Mouse (Mus musculus): Measurements from ENCODE around the gene Slc44a4.
"Not testable (repeated sequence)": the region's sequence is repeated elsewhere in the genome, so short reads cannot be mapped to it uniquely, and the experiment has no call there.

Slc44a4 gene

DNA sequence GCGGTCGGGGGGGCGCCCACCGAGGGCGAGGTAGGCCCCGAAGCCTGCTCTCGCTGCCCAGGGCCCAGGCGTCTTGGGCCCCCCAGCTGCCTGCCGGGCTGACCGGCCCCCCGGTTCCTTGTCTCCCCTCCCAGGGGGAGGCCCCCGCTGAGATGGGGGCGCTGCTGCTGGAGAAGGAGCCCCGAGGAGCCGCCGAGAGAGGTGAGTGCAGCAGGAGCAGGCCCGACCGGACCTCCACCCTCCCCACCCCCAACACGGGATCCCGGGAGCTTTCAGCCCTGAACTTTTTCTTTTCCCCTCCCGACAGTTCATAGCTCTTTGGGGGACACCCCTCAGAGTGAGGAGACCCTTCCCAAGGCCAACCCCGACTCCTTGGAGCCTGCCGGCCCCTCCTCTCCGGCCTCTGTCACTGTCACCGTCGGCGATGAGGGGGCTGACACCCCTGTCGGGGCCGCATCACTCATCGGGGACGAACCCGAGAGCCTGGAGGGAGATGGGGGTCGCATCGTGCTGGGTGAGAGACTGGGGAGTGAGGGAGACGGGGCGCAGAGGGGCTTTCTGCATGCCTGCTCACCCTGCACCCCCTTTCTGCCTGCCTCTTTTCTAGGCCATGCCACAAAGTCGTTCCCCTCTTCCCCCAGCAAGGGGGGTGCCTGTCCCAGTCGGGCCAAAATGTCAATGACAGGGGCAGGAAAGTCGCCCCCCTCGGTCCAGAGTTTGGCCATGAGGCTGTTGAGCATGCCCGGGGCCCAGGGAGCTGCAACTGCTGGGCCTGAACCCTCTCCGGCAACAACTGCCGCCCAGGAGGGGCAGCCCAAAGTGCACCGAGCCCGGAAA, 15.0 kb upstream of the Slc44a4 start:
- DNase-seq (ENCODE audit: low spot score in 2 of 2), result peak in 1 of 2 experiments; percentile 47

GRCm38 (mm10) chr17:34899890-34900243, 14.4 kb upstream of the Slc44a4 start:
- no peak for DNase-seq (ENCODE audit: low spot score in 2 of 2)

DNA sequence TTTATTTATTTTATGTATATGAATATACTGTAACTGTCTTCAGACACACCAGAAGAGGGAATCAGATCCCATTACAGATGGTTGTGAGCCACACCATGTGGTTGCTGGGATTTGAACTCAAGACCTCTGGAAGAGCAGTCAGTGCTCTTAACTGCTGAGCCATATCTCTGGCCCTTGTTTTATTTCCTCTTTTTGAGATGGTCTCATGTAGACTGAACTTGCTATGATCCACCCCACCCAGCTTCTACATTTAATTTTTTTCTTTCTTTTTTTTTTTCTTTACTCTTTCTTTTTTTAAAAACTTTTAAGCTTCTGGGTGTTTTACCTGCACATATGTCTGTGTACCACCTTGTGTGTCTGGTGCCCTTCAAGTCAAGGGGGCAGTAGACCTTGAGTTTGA, 13.4 kb upstream of the Slc44a4 start:
- not testable (repeated sequence) for DNase-seq (ENCODE audit: low spot score in 2 of 2)

- DNase-seq (ENCODE audit: low spot score in 2 of 2), result not testable (repeated sequence)
Measured at GRCm38 (mm10) chr17:34901948-34902347, 12.3 kb upstream of the Slc44a4 start.

DNA sequence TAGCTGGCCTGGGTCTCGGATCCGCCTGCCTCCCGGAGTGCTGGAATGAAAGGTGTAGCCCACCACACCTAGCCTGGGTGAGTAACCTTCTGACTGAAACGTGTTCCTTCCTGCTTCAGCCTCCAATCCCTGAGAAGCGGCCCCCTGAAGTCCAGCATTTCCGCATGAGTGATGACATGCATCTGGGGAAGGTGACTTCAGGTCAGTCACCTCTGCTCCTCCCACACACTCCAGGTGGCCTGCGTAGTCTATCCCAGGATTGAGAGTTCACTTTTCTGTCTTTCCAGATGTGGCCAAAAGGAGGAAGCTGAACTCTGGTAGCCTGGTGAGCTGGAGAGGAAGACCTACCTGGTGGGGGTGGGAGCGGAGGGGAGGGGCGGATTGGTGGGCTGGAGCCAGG, 11.4 kb upstream of the Slc44a4 start:
- no peak for DNase-seq (ENCODE audit: low spot score in 2 of 2)

DNA sequence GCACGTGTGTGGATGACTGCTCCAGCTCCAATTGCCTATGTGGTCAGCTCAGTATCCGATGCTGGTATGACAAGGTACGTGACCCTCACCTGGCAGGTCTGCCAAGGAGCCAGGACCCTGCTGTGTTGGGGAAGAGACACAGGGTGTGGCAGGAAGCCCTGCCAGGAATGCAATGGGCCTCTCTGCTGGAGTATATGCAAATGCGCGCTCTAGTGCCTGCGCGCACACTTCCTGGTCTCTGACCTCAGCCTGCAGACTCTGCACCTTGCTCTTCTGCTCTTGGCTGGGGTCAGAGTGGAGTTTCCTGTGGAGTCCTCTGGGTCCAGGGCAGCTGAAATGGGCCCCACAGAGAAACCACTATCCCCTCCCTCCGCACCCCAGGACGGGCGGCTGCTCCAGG, 3.3 kb upstream of the Slc44a4 start:
- no peak for DNase-seq (ENCODE audit: low spot score in 2 of 2)

- DNase-seq (ENCODE audit: low spot score in 2 of 2), result peak in 1 of 2 experiments; percentile 49
Measured at GRCm38 (mm10) chr17:34911945-34912351, 2.3 kb upstream of the Slc44a4 start.

GRCm38 (mm10) chr17:34915410-34915831, 1.2 kb downstream of the Slc44a4 start:
- no peak for DNase-seq (ENCODE audit: low spot score in 2 of 2)

DNA sequence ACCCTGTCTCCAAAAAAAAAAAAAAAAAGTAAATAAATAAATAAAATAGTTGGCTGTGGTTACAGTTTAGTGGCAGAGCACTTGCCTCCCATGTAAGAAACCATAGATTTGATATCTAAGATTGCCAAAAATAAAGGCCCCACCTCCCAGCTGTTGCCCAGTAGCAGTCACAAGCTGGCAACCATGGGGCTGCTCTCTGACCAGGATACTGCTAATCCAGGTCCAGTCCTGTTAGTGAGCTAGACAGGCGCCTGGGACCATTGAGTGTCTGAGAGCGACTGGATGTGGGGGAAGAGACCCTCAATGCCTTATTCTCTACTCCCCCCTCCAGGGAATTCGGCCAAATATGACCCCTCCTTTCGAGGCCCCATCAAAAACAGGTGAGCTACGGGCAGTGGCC, 2.0 kb downstream of the Slc44a4 start:
- no peak for DNase-seq (ENCODE audit: low spot score in 2 of 2)

GRCm38 (mm10) chr17:34917188-34917587, 2.9 kb downstream of the Slc44a4 start:
- DNase-seq (ENCODE audit: low spot score in 2 of 2), result no peak

DNA sequence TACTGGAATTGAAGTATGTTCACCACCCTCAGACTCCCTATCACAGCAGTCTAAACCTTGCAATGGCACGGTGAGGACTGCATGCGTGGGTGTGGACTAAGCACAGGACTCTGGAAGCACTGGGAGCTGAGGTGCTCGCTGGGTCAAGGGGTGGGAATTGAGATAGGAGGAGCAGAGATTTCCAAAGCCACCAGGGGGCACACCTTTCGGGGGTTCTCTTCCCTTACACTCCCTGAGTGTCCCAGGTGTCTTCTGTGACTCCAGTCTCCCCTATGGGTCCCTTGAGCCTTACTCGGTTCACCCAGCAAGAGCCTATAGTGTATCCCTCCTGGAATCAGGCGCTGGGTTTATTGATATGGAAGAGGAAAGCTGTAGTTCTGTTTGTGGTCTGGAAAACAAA, 8.7 kb downstream of the Slc44a4 start:
- DNase-seq (ENCODE audit: low spot score in 2 of 2), result no peak

GRCm38 (mm10) chr17:34924258-34924657, 10.0 kb downstream of the Slc44a4 start:
- DNase-seq (ENCODE audit: low spot score in 2 of 2), result no peak

- no peak for DNase-seq (ENCODE audit: low spot score in 2 of 2)
Measured at GRCm38 (mm10) chr17:34927306-34928019, 13.2 kb downstream of the Slc44a4 start.

GRCm38 (mm10) chr17:34928841-34929240, 14.6 kb downstream of the Slc44a4 start:
- DNase-seq (ENCODE audit: low spot score in 2 of 2), result no peak

DNA sequence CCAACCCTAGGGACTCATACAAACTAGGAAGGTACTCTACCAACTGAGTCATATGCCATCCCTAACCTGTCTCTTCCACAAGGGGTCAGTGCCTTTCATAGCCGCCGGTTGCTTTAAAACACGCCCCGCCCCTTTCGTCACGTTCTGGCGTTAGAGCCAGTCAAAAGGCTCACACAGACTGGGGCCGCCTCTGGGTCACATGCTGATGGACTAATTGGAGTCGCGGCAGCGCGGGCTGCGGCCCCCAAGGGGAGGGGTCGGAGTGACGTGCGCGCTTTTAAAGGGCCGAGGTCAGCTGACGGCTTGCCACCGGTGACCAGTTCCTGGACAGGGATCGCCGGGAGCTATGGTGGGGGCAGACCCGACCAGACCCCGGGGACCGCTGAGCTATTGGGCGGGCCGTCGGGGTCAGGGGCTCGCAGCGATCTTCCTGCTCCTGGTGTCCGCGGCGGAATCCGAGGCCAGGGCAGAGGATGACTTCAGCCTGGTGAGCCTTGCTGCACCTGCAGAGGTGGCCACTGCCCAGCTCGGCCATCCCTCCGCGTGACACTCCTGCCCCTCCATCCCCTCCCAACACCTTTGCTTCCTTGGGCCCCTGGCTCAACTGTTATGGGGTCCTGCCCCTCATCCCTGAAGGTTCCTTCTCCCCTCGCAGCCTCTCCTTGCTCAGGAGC, 16.9 kb downstream of the Slc44a4 start, which contains the start of gene Neu1:
Neu1 (plus strand) TSS at position 193 of the 674 bp plus-strand sequence.
- DNase-seq (ENCODE audit: low spot score in 2 of 2), result peak; percentile 98

- DNase-seq (ENCODE audit: low spot score in 2 of 2), result no peak
Measured at GRCm38 (mm10) chr17:34931735-34932098, 17.5 kb downstream of the Slc44a4 start.

DNA sequence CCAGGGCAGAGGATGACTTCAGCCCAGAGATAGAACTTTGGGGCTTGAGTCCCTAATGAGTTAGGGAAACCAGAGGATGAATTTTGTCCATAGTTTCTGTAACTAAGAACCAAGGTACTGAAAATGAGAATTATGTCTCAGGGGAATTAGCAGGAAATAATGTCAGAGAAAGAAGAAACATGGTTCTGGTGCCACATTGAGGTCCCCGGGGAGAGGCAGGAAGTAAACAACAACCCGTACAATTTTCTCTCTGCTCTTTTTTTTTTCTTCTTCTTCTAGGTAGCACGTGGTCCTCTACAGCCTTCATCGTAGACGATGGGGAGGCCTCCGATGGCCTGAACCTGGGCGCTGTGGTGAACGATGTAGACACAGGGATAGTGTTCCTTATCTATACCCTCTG, 18.0 kb downstream of the Slc44a4 start:
- no peak for DNase-seq (ENCODE audit: low spot score in 2 of 2)

DNA sequence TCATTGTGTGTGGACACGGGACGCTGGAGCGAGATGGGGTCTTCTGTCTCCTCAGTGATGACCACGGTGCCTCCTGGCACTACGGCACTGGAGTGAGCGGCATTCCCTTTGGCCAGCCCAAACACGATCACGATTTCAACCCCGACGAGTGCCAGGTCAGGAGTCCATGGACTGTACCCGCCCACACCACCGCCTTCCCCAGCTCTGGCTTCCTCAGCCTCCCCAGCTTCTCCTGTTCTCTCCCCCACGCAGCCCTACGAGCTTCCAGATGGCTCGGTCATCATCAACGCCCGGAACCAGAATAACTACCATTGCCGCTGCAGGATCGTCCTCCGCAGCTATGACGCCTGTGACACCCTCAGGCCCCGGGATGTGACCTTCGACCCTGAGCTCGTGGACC, 19.8 kb downstream of the Slc44a4 start:
- DNase-seq (ENCODE audit: low spot score in 2 of 2), result no peak

DNA sequence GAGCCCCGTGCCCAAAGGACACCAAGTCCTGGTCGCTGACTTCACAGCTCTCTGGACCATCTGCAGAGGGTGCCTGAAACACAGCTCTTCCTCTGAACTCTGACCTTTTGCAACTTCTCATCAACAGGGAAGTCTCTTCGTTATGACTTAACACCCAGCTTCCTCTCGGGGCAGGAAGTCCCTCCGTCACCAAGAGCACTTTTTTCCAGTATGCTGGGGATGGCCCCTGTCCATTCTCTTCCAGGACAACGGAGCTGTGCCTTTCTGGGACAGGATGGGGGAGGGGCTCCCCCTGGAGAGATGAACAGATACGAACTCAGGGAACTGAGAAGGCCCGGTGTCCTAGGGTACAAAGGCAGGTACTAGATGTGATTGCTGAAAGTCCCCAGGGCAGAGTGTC, 20.6 kb downstream of the Slc44a4 start:
- no peak for DNase-seq (ENCODE audit: low spot score in 2 of 2)

- DNase-seq (ENCODE audit: low spot score in 2 of 2), result no peak
Measured at GRCm38 (mm10) chr17:34937960-34938505, 23.8 kb downstream of the Slc44a4 start.

DNA sequence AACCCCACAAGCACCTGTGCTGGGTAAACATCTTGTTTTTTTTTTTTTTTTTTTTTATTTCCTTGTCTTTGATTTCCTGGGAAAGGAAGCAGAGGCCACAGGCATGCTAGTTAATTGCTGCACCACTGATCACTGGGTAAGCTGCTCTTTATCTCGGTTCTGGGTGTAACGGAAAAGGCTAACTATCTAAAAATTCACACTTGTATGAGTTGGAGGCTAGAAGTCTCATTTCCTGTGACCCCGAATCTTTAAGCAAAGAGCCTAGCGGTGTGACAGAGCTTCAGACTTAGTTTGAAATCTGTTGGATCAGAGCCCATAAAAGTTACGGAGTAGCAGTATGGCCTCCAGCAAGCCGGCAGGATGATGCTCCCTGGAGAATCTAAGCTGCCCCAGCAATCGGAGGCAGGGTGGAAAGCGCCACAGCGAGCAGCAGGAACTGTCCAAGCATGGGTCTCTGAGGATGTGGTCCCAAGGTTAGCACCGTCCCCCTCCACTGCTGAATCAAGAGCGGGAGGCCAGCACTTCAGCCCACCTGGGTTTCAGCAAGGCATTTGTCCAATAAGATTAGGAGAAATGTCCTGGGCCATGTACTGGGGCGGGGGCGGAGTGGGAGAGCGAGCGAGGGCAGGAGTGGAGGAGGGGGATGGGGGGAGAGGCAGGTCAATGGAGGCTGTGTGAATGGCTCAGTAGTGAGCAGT, 27.2 kb downstream of the Slc44a4 start:
- DNase-seq (ENCODE audit: low spot score in 2 of 2), result no peak

Measured in frontal cortex, postnatal 10 days (tissue).